Mouse (Mus musculus) embryonic facial prominence, embryonic 12.5 days (tissue): ENCODE data around the gene Ch25h. TPM values are rescaled to one million over a fixed set of nuclear protein-coding genes. Genes with fewer than 3 reads are reported as not detected.

Experiments
- polyA plus RNA-seq: library from polyadenylated mRNA; unstranded; fragments of >200 nt; fragmentation: Nextera tagmentation; extraction: Ambion mirVana; gene quantifications from 2 replicates; pipeline ENCODE4 v1.2.1, GENCODE M21; 2016

Ch25h gene
- polyA plus RNA-seq, 1 experiment from 2014 or later: 4.1 TPM

Other genes starting within 250 kb of the Ch25h start
- gene Acta2, start 219.6 kb downstream of the Ch25h start, polyA plus RNA-seq: 104 and 114 TPM in 2 replicates
- 2.3 and 3.6 TPM in 2 replicates for gene Fas, start 184.5 kb downstream of the Ch25h start, polyA plus RNA-seq
- gene Lipa, start 52.3 kb upstream of the Ch25h start, polyA plus RNA-seq: 30.2 and 30.7 TPM in 2 replicates
- gene Ifit2, start 75.5 kb upstream of the Ch25h start, polyA plus RNA-seq: 8.9 and 9.8 TPM in 2 replicates
- 0.74 and 1.3 TPM in 2 replicates for gene Ifit3, start 108.4 kb upstream of the Ch25h start, polyA plus RNA-seq
- 0.13 and 0.14 TPM in 2 replicates for gene Ifit1bl1, start 126.8 kb upstream of the Ch25h start, polyA plus RNA-seq
- 0.33 TPM in 1 of 2 replicates, not detected in the other for gene Ifit3b, start 132.8 kb upstream of the Ch25h start, polyA plus RNA-seq
- gene Ifit1bl2, start 165.6 kb upstream of the Ch25h start, polyA plus RNA-seq: 0.40 TPM in 1 of 2 replicates, not detected in the other
- 0.50 and 0.53 TPM in 2 replicates for gene Ifit1, start 165.7 kb upstream of the Ch25h start, polyA plus RNA-seq